Mouse (Mus musculus) kidney, adult 2 months (tissue): Measurements from ENCODE around the gene Mmp20.

ENCODE experiments used
- CTCF ChIP-seq: fragments of 200-500 bp; conservative IDR thresholded peaks from 2 replicates; pipeline ENCODE4 v1.5.1; 2011; ENCODE audit warnings: low read depth, mild to moderate bottlenecking, control low read depth, low read length, moderate library complexity, mixed read lengths; ENCODE audit not compliant: insufficient read depth, insufficient read length
- POLR2A ChIP-seq: fragments of 200-500 bp; IDR thresholded peaks from one replicate; pipeline ENCODE4 v1.6.1; 2011; ENCODE audit warnings: low read depth, low read length, control low read depth

DNA sequence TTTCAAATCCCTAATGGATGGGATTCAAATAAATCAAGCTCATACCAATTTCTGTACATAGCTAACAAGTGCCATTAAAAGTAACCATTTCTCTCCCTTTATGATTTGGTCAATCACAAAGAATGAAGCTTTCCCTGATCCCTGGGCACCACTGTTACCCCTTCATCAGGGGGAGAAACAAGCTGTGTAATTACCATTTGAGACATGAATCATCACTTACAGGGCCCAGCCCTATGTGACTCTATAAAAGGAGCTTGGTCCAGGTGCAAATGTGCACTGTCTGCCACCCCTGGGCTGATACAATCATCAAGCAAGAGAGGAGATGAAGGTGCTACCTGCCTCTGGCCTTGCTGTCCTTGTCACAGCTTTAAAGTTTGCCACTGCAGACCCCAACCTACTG, at the start of gene Mmp20:
- no peak for TF ChIP-seq POLR2A
- no peak for TF ChIP-seq CTCF
